Mouse (Mus musculus): ENCODE measurements around the gene Larp4b. TPM values are rescaled to one million over a fixed set of nuclear protein-coding genes. Genes with fewer than 3 reads are reported as not detected.

Larp4b gene
- total and polyA plus RNA-seq, 3 experiments = 17.0 to 75.3 (median 67.4) TPM

DNA sequence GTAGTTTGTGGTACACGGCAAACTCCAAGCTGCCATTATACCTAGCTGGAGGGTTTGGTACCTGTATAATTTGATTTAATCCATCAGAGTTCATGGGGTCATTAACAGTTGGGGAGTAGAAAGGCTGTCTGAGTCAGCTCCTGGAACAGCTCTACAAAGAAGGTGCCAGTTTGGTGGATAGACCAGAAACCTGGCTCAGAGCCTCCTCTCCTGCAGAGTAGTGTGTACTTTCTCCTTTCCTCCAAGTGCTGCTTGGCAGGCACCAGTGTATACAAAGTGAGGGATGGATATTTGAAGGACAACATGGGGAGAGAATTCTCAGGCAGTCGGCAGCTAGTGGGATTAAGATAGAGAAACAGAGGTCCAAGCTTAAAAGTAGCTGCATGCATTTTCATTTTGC, 29.5 kb upstream of the Larp4b start:
- TF ChIP-seq POLR2A (IDR thresholded peaks at IDR 0.05; ENCODE audit: insufficient read depth, low read depth, low read length) = no peak
- TF ChIP-seq CTCF (IDR thresholded peaks at IDR 0.05) = no peak
- no peak for TF ChIP-seq EP300 (IDR thresholded peaks at IDR 0.05; ENCODE audit: insufficient read depth, low read depth, low read length)
- no peak overlapping the region for H3K9ac ChIP-seq (ENCODE audit: low read depth, low read length)
- no peak overlapping the region for H3K4me3 ChIP-seq
- intact Hi-C loops (cut with DNase I) = no loop called here
- H3K36me3 ChIP-seq (ENCODE audit: control insufficient read depth, insufficient read depth, low read length) = no peaks in the 10 kb centered on the region
- no peaks in the 10 kb centered on the region; the same call in 1 of the 2 replicates for H3K4me1 ChIP-seq (ENCODE audit: control insufficient read depth, insufficient read depth, low read length)
- no peaks in the 10 kb centered on the region for H3K79me2 ChIP-seq (replicated peaks; ENCODE audit: control insufficient read depth, insufficient read depth, low read length)
- 68% methylated on average over 2 of the region's 2 CpGs for WGBS
- peak in 1 of 2 experiments; percentile 33 for DNase-seq
- no peaks in the 10 kb centered on the region for H3K27me3 ChIP-seq (ENCODE audit: control insufficient read depth, insufficient read depth, low read length)
- H3K27ac ChIP-seq = no peak overlapping the region

- no peaks in the 10 kb centered on the region; the same call in 1 of the 2 replicates for H3K4me1 ChIP-seq (ENCODE audit: control insufficient read depth, insufficient read depth, low read length)
- 66% methylated on average over 5 of the region's 5 CpGs for WGBS
- H3K27me3 ChIP-seq (ENCODE audit: control insufficient read depth, insufficient read depth, low read length) = no peaks in the 10 kb centered on the region
- TF ChIP-seq EP300 (IDR thresholded peaks at IDR 0.05; ENCODE audit: insufficient read depth, low read depth, low read length) = no peak
- intact Hi-C loops (cut with DNase I) = no loop called here
- DNase-seq = no peak
- H3K4me3 ChIP-seq = no peak overlapping the region
- no peak overlapping the region for H3K9ac ChIP-seq (ENCODE audit: low read depth, low read length)
- no peak overlapping the region for H3K27ac ChIP-seq
- no peaks in the 10 kb centered on the region for H3K79me2 ChIP-seq (replicated peaks; ENCODE audit: control insufficient read depth, insufficient read depth, low read length)
- no peaks in the 10 kb centered on the region for H3K36me3 ChIP-seq (ENCODE audit: control insufficient read depth, insufficient read depth, low read length)
Observed at GRCm38 (mm10) chr13:9066107-9066506, 27.6 kb upstream of the Larp4b start.

- H3K27ac ChIP-seq = no peak overlapping the region
- TF ChIP-seq CTCF (IDR thresholded peaks at IDR 0.05) (no peak), EP300 (IDR thresholded peaks at IDR 0.05; ENCODE audit: insufficient read depth, low read depth, low read length) (no peak), POLR2A (IDR thresholded peaks at IDR 0.05; ENCODE audit: insufficient read depth, low read depth, low read length) (no peak)
- H3K4me1 ChIP-seq (ENCODE audit: control insufficient read depth, insufficient read depth, low read length) = no peaks in the 10 kb centered on the region
- H3K9ac ChIP-seq (ENCODE audit: low read depth, low read length) = no peak overlapping the region
- no peak for DNase-seq
- WGBS = 68% methylated on average over 9 of the region's 9 CpGs
- no peaks in the 10 kb centered on the region for H3K36me3 ChIP-seq (ENCODE audit: control insufficient read depth, insufficient read depth, low read length)
- no peaks in the 10 kb centered on the region for H3K27me3 ChIP-seq (ENCODE audit: control insufficient read depth, insufficient read depth, low read length)
- no peak overlapping the region for H3K4me3 ChIP-seq
- intact Hi-C loops (cut with DNase I) = no loop called here
- H3K79me2 ChIP-seq (replicated peaks; ENCODE audit: control insufficient read depth, insufficient read depth, low read length) = no peaks in the 10 kb centered on the region
Observed at GRCm38 (mm10) chr13:9071008-9071407, 22.7 kb upstream of the Larp4b start.

GRCm38 (mm10) chr13:9073818-9074217, 19.9 kb upstream of the Larp4b start:
- Histone ChIP-seq H3K27ac (no peak overlapping the region), H3K36me3 (ENCODE audit: control insufficient read depth, insufficient read depth, low read length) (no peaks in the 10 kb centered on the region), H3K9ac (ENCODE audit: low read depth, low read length) (no peak overlapping the region), H3K79me2 (replicated peaks; ENCODE audit: control insufficient read depth, insufficient read depth, low read length) (no peaks in the 10 kb centered on the region), H3K4me3 (no peak overlapping the region), H3K4me1 (ENCODE audit: control insufficient read depth, insufficient read depth, low read length) (no peaks in the 10 kb centered on the region), H3K27me3 (ENCODE audit: control insufficient read depth, insufficient read depth, low read length) (no peaks in the 10 kb centered on the region)
- intact Hi-C loops (cut with DNase I) = no loop called here
- no peak for DNase-seq
- TF ChIP-seq CTCF (IDR thresholded peaks at IDR 0.05) = no peak
- TF ChIP-seq POLR2A (IDR thresholded peaks at IDR 0.05; ENCODE audit: insufficient read depth, low read depth, low read length) = no peak
- TF ChIP-seq EP300 (IDR thresholded peaks at IDR 0.05; ENCODE audit: insufficient read depth, low read depth, low read length) = no peak
- 75% methylated on average over 4 of the region's 4 CpGs for WGBS

DNA sequence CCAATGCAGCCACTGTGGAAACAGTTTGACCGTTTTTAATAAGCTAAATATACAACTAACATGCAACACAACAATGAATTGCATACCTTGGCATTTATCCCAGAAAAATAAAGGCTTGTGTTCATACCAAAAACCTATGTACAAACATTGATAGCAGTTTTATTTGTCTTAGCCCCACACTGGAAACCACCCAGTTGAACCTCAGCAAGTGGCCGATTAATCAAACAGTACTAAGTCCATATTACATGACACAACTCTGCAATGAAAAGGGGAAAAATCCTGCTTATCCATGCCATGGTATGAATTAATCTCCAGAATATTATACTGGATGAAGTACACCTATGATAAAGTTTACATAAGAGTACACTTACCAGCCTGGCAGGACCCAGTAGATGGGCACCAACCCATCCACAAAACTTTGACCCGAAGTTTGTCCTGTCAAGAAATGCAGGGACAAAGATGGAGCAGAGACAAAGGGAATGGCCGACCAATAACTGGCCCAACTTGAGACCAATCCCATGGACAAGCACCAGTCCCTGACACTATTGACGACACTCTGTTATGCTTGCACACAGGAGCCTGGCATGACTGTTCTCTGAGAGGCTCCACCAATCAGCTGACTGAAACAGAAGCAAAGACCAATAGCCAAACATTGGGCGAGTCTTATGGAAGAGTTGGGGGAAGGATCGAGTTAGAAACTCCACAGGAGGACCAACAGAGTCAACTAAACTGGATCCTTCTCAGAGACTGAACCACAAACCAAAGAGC, 17.7 kb upstream of the Larp4b start:
- intact Hi-C loops (cut with DNase I) = no loop called here
- TF ChIP-seq EP300 (IDR thresholded peaks at IDR 0.05; ENCODE audit: insufficient read depth, low read depth, low read length) (no peak), CTCF (IDR thresholded peaks at IDR 0.05) (no peak), POLR2A (IDR thresholded peaks at IDR 0.05; ENCODE audit: insufficient read depth, low read depth, low read length) (no peak)
- no peak overlapping the region for H3K9ac ChIP-seq (ENCODE audit: low read depth, low read length)
- H3K4me3 ChIP-seq = no peak overlapping the region
- WGBS = 69% methylated on average over 7 of the region's 7 CpGs
- H3K27me3 ChIP-seq (ENCODE audit: control insufficient read depth, insufficient read depth, low read length) = no peaks in the 10 kb centered on the region
- no peaks in the 10 kb centered on the region for H3K36me3 ChIP-seq (ENCODE audit: control insufficient read depth, insufficient read depth, low read length)
- no peak for DNase-seq
- no peaks in the 10 kb centered on the region for H3K79me2 ChIP-seq (replicated peaks; ENCODE audit: control insufficient read depth, insufficient read depth, low read length)
- no peak overlapping the region for H3K27ac ChIP-seq
- H3K4me1 ChIP-seq (ENCODE audit: control insufficient read depth, insufficient read depth, low read length) = no peaks in the 10 kb centered on the region

- no peaks in the 10 kb centered on the region for H3K27me3 ChIP-seq (ENCODE audit: control insufficient read depth, insufficient read depth, low read length)
- no peak overlapping the region for H3K4me3 ChIP-seq
- no peak overlapping the region for H3K27ac ChIP-seq
- TF ChIP-seq CTCF (IDR thresholded peaks at IDR 0.05) (no peak), POLR2A (IDR thresholded peaks at IDR 0.05; ENCODE audit: insufficient read depth, low read depth, low read length) (no peak), EP300 (IDR thresholded peaks at IDR 0.05; ENCODE audit: insufficient read depth, low read depth, low read length) (no peak)
- intact Hi-C loops (cut with DNase I) = no loop called here
- DNase-seq = peak in 1 of 2 experiments; percentile 16
- no peaks in the 10 kb centered on the region for H3K36me3 ChIP-seq (ENCODE audit: control insufficient read depth, insufficient read depth, low read length)
- H3K9ac ChIP-seq (ENCODE audit: low read depth, low read length) = no peak overlapping the region
- no peaks in the 10 kb centered on the region for H3K4me1 ChIP-seq (ENCODE audit: control insufficient read depth, insufficient read depth, low read length)
- WGBS = 65% methylated on average over 14 of the region's 14 CpGs
- no peaks in the 10 kb centered on the region for H3K79me2 ChIP-seq (replicated peaks; ENCODE audit: control insufficient read depth, insufficient read depth, low read length)
Observed at GRCm38 (mm10) chr13:9082128-9082883, 11.4 kb upstream of the Larp4b start.
